Mouse (Mus musculus) embryonic facial prominence, embryonic 14.5 days (tissue): ENCODE data around the gene Dock3. TPM values are rescaled to one million over a fixed set of nuclear protein-coding genes. Genes with fewer than 3 reads are reported as not detected.
"Not testable (repeated sequence)": the region's sequence is repeated elsewhere in the genome, so short reads cannot be mapped to it uniquely, and the experiment has no call there.

Experiments
- ATAC-seq: fragments of 200-750 bp; cut with Nextera tagmentation; 2 replicates; pipeline ENCODE4 v1.8.0; 2017; ENCODE audit warnings: low read depth, moderate number of reproducible peaks, moderate TSS enrichment
- DNase-seq: peaks from one replicate; pipeline ENCODE4 v3.0.0-alpha.2; 2015; ENCODE audit warnings: low spot score
- H3K27ac ChIP-seq: fragments of 300-500 bp; sonication (generic); replicated peaks from 2 replicates; pipeline ENCODE4 v1.5.1; 2014; ENCODE audit warnings: low read depth, mild to moderate bottlenecking, low read length, moderate library complexity
- H3K27me3 ChIP-seq: fragments of 300-500 bp; sonication (generic); replicated peaks from 2 replicates; pipeline ENCODE4 v1.6.1; 2014; ENCODE audit warnings: low read length; ENCODE audit not compliant: control insufficient read depth, insufficient read depth
- H3K36me3 ChIP-seq: fragments of 300-500 bp; sonication (generic); 2 replicates; pipeline ENCODE4 v1.6.1; 2014; ENCODE audit warnings: low read length, mixed read lengths; ENCODE audit not compliant: control insufficient read depth, insufficient read depth
- H3K4me1 ChIP-seq: fragments of 300-500 bp; sonication (generic); 2 replicates; pipeline ENCODE4 v1.6.1; 2014; ENCODE audit warnings: antibody characterized with exemption, low read length; ENCODE audit not compliant: control insufficient read depth, insufficient read depth
- H3K4me2 ChIP-seq: fragments of 300-500 bp; sonication (generic); 2 replicates; pipeline ENCODE4 v1.6.1; 2014; ENCODE audit warnings: low read depth, mild to moderate bottlenecking, low read length, moderate library complexity, mixed read lengths
- H3K4me3 ChIP-seq: fragments of 300-500 bp; sonication (generic); 2 replicates; pipeline ENCODE4 v1.5.1; 2014; ENCODE audit warnings: low read depth, mild to moderate bottlenecking, low read length
- H3K9ac ChIP-seq: fragments of 300-500 bp; sonication (generic); 2 replicates; pipeline ENCODE4 v1.6.1; 2014; ENCODE audit warnings: low read depth, mild to moderate bottlenecking, low read length, moderate library complexity, mixed read lengths
- H3K9me3 ChIP-seq: fragments of 300-500 bp; sonication (generic); 2 replicates; pipeline ENCODE4 v1.6.1; 2016; ENCODE audit warnings: low read length; ENCODE audit not compliant: control insufficient read depth
- WGBS: fragments of 180-500 bp; shearing (Covaris S2); extraction: QIAGEN DNeasy Blood & Tissue Kit; methylation state at CpG from one replicate; pipeline ENCODE4 v1.1.7; 2014; 5-methylcytosine and 5-hydroxymethylcytosine counted together
- polyA plus RNA-seq: library from polyadenylated mRNA; unstranded; fragments of >200 nt; fragmentation: Nextera tagmentation; extraction: Ambion mirVana; gene quantifications from 2 replicates; pipeline ENCODE4 v1.2.1, GENCODE M21; 2014

Dock3 gene
- polyA plus RNA-seq, 1 experiment from 2014 or later: 1.7 TPM

DNA sequence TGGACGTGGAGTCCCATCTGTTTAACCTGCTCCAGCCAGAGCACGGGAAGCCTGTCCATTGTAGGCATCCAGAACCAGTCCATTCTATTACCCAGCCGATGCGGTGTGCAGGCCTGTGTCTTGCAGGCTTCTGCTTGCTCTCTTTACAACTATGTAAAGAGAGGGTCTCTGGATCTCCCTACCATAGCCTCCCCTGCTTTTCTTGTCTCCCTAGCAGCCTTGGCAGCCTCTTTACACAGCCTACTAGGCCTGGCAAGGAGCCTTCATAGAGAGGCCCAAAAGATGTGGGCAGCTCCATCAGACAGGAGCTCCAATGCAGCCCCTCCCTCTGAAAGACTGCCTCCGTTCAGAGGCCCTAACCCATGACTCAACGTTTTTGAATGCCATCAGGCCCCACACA, 17.4 kb upstream of the Dock3 start:
- Histone ChIP-seq H3K27me3 (no peaks in the 10 kb centered on the region), H3K4me2 (no peak overlapping the region), H3K36me3 (no peaks in the 10 kb centered on the region), H3K4me3 (no peak overlapping the region), H3K4me1 (no peaks in the 10 kb centered on the region), H3K9me3 (no peaks in the 10 kb centered on the region), H3K27ac (no peak overlapping the region), H3K9ac (no peak overlapping the region)
- 74% methylated on average over 6 of the region's 6 CpGs for WGBS
- no peak for DNase-seq
- no peak for ATAC-seq

DNA sequence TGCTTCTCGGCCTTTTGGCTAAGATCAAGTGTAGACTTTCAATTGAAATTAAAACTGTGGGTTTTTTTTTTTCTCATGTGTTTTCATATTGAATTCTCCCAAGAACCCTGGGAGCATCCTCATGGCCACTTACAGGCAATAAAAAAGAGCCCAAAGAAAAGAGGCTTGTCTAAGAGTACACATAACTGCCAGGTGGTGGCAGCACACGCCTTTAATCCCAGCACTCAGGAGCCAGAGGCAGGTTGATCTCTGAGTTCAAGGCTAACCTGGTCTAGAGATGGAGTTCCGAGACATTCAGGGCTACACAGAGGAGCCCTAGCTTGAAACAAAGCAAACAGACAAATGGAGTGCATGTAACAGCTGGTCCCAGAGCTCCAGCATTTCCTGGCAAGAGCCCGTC, 14.5 kb upstream of the Dock3 start:
- ATAC-seq: no peak
- Histone ChIP-seq H3K4me3 (no peak overlapping the region), H3K9ac (no peak overlapping the region)

DNA sequence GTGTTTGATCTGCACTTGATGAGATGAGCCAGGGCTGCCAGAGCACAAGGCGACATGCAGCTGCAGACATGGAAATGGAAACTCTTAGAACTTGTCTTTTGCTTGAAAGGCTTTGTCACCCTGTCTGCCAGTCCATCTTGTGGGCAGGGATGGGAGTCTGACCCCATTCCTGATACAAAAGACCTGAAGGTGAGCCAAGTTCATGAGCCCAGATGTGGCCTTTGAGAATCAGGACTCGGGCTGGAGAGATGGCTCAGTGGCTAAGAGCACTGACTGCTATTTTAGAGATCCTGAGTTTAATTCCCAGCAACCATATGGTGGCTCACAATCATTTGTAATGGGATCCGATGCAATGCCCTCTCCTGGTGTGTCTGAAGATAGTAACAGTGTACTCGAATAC, 13.6 kb upstream of the Dock3 start:
- no peaks in the 10 kb centered on the region for H3K9me3 ChIP-seq
- no peak for ATAC-seq
- no peaks in the 10 kb centered on the region for H3K36me3 ChIP-seq
- no peak overlapping the region for H3K27ac ChIP-seq
- DNase-seq: no peak
- no peaks in the 10 kb centered on the region for H3K27me3 ChIP-seq
- H3K4me3 ChIP-seq: no peak overlapping the region
- no peak overlapping the region for H3K4me2 ChIP-seq
- 85% methylated on average over 4 of the region's 4 CpGs for WGBS
- no peak overlapping the region for H3K9ac ChIP-seq
- H3K4me1 ChIP-seq: no peaks in the 10 kb centered on the region

More for the DNA sequence above, 14.5 kb upstream of the Dock3 start:
- Histone ChIP-seq H3K36me3 (no peaks in the 10 kb centered on the region), H3K27ac (no peak overlapping the region), H3K4me2 (no peak overlapping the region), H3K4me1 (no peaks in the 10 kb centered on the region), H3K9me3 (no peaks in the 10 kb centered on the region), H3K27me3 (no peaks in the 10 kb centered on the region)
- WGBS: 55% methylated on average over 4 of the region's 4 CpGs
- DNase-seq: no peak

DNA sequence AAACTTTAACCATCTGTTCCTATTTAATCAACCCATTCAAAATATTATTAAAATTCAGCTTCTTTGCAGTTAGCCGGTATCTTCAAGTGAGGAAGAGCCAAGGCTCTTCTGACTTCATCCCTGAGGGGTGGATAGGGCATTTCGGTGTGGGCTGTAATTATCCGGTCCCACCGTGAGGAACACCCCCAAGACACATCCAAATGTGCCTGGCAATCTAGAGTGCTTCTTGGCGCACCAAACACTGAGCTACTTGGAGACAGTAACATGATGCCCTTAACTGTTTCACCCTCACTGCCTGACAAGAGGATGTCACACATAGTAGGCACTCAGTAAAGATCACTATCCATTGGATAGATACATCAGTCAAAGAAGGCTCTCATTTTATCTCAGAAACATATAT, 4.4 kb upstream of the Dock3 start:
- H3K27me3 ChIP-seq: peaks cover 84% of the 10 kb centered on the region
- DNase-seq: no peak
- H3K4me3 ChIP-seq: no peak overlapping the region
- no peaks in the 10 kb centered on the region for H3K36me3 ChIP-seq
- no peak overlapping the region for H3K9ac ChIP-seq
- no peak for ATAC-seq
- H3K9me3 ChIP-seq: no peaks in the 10 kb centered on the region
- 0 out of 2 replicates have a peak, but pooled peaks cover 2% of the 10 kb centered on the region for H3K4me1 ChIP-seq
- whole genome bisulfite sequencing: 60% methylated on average over 5 of the region's 5 CpGs
- no peak overlapping the region for H3K27ac ChIP-seq
- no peak overlapping the region for H3K4me2 ChIP-seq

DNA sequence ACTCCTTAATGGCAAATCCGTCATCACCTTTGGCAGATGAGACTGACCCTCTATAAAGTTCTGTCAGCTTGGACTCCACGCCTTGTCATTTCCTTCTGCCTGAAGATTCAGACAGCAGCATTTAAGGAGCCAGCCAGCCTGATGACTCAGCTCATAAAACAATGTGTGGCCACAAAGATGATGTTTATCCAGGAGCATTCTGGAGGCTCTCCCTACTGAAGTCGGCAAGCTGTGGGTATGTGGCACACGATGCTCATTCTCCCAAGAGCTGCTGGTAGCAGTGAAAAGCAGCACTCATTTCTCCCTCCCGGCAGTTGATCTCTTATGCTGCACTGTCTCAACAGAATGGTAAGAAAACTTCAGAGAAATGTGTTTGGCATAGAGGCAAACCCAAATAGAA, 3.6 kb upstream of the Dock3 start:
- ATAC-seq: no peak
- no peak overlapping the region for H3K4me2 ChIP-seq
- H3K27ac ChIP-seq: no peak overlapping the region
- H3K4me3 ChIP-seq: no peak overlapping the region
- WGBS: 49% methylated on average over 5 of the region's 5 CpGs
- H3K9ac ChIP-seq: no peak overlapping the region
- peaks cover 91% of the 10 kb centered on the region for H3K27me3 ChIP-seq
- 0 out of 2 replicates have a peak, but pooled peaks cover 3% of the 10 kb centered on the region for H3K4me1 ChIP-seq
- no peaks in the 10 kb centered on the region for H3K9me3 ChIP-seq
- no peaks in the 10 kb centered on the region for H3K36me3 ChIP-seq
- DNase-seq: no peak

DNA sequence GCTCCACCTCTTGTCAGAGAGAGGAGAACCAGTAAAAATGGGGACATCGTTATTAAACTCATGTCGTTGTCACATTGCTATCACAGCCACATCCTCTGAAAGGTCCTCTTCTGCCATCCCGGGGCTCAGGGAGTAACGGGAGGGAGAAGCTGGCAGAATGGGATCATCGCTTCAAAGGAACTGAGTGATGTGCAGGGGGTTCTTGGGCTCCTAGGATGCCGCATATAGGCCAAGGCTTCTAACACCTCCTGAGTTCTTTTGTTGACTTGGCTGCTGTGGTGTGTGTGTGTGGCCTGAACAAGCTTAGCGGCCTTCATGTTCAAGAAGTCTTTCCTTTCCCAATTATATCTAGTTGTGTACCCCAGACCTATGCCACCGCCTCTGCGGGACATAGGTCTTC, 431 bp upstream of the Dock3 start:
- Histone ChIP-seq H3K9ac (peak overlapping the region; percentile 63), H3K4me3 (peak overlapping the region; percentile 60), H3K27me3 (peaks cover 93% of the 10 kb centered on the region), H3K27ac (no peak overlapping the region), H3K4me1 (0 out of 2 replicates have a peak, but pooled peaks cover 3% of the 10 kb centered on the region), H3K9me3 (no peaks in the 10 kb centered on the region), H3K4me2 (peak overlapping the region; percentile 99), H3K36me3 (no peaks in the 10 kb centered on the region)
- 28% methylated on average over 9 of the region's 9 CpGs for WGBS
- no peak for ATAC-seq
- DNase-seq: no peak

DNA sequence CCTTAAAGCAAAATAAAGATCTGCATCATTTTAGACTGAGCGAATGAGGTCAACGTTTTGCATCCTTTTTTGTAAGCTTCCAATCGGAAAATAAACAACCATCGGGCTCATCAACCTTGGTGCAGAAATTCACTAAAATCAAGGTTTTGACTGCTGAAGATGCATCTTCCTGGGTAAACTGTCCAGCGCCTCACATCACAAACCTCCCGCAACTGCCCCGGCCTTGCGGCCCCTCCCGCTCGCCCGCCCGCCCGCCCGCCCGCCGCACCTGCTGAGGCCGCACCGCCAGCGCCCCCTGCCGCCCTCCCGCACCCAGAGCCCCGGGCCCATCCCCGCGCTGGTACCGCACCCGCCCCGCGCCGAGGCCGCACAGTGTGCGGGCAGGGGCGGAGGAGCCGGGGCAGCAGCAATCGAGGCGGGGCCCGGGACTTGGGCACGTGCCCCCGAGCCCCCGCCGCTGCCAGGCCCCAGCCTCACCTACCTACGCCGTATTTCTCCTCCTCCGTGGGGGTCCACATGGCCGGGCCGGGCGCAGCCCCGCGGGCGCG, 644 bp downstream of the Dock3 start:
- Histone ChIP-seq H3K9ac (peak overlapping the region; percentile 63), H3K9me3 (no peaks in the 10 kb centered on the region), H3K4me2 (peak overlapping the region; percentile 99), H3K27me3 (peaks cover 86% of the 10 kb centered on the region), H3K4me3 (peak overlapping the region; percentile 60), H3K36me3 (no peaks in the 10 kb centered on the region), H3K4me1 (0 out of 2 replicates have a peak, but pooled peaks cover 3% of the 10 kb centered on the region), H3K27ac (no peak overlapping the region)
- WGBS: 4% methylated on average over 15 of the region's 50 CpGs
- DNase-seq (no peak), ATAC-seq (peak; percentile 81)

DNA sequence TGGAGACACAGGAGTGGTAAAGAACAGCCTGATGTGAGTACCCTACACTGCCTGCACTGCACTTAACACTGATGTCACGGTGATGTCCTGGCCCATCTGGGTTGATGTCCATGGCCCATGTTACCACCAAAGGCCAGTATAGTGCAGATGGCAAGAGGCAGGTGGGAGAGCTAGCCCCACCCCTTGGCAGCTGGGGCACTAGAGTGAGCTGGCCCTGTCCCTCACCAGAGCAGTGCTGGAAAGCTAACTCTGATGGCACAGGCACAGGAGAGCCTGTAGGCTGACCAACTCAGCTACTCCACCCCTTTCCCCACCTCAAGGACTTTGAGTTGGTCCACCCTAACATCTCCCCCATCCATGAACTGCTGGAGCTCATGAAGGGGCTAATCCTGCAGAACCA, 7.1 kb downstream of the Dock3 start:
- peaks cover 28% of the 10 kb centered on the region for H3K27me3 ChIP-seq
- no peak for DNase-seq
- H3K4me3 ChIP-seq: no peak overlapping the region
- WGBS: 80% methylated on average over 1 of the region's 1 CpGs
- no peak overlapping the region for H3K9ac ChIP-seq
- H3K9me3 ChIP-seq: no peaks in the 10 kb centered on the region
- no peak overlapping the region for H3K4me2 ChIP-seq
- H3K4me1 ChIP-seq: no peaks in the 10 kb centered on the region
- no peaks in the 10 kb centered on the region for H3K36me3 ChIP-seq
- ATAC-seq: no peak
- H3K27ac ChIP-seq: no peak overlapping the region

DNA sequence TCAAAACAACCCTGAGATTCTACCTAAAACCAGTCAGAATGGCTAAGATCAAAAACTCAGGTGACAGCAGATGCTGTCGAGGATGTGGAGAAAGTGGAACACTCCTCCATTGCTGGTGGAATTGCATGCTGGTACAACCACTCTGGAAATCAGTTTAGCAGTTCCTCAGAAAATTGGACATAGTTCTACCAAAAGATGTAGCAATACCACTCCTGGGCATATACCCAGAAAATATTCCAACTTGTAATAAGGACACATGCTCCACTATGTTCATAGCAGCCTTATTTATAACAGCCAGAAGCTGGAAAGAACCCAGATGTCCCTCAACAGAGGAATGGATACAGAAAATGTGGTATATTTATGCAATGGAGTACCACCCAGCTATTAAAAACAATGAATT, 56.9 kb downstream of the Dock3 start:
- not testable (repeated sequence) for H3K9me3 ChIP-seq, H3K4me1 ChIP-seq, H3K27me3 ChIP-seq, H3K27ac ChIP-seq, H3K4me3 ChIP-seq, ATAC-seq, H3K9ac ChIP-seq, H3K4me2 ChIP-seq, DNase-seq, H3K36me3 ChIP-seq
- WGBS: 79% methylated on average over 1 of the region's 1 CpGs
